Mouse (Mus musculus) spleen, adult 2 months (tissue): ENCODE data around the gene Banf2.

Experiments
- CTCF ChIP-seq: fragments of 200-500 bp; IDR thresholded peaks from 2 replicates; pipeline ENCODE4 v1.5.1; 2011; ENCODE audit warnings: mild to moderate bottlenecking, inconsistent platforms; ENCODE audit not compliant: insufficient read depth, insufficient read length, insufficient replicate concordance; ENCODE audit errors: extremely low read depth
- POLR2A ChIP-seq: fragments of 200-500 bp; IDR thresholded peaks from 2 replicates; pipeline ENCODE4 v1.6.1; 2011; ENCODE audit warnings: low read depth, low read length, inconsistent platforms

DNA sequence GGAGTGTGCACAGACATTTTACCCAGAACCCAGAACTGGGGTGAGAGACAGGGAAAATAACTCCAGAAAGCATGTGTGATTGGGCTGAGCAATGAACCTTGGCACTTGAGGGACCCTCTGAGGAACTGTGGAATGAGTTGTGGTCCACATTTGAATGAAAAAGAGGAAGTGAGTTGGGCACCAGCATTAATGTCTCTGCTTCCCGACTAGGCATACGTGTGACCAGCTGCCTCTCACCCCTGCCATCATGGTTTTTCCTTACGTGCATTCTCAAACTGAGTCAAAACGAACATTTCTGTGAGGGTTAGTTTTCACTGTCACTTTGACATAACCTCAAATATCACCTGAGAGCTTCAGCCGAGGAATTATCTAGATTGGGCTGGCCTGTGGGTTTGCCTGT, 79.8 kb downstream of the Banf2 start:
- TF ChIP-seq POLR2A (no peak), CTCF (no peak)
